In genomic region chr12:80114892-80115141, GRCm38 (mm10) we compare ENCODE assay signal across 8 mouse cellular contexts. TPM values are rescaled to one million over a fixed set of nuclear protein-coding genes. Genes with fewer than 3 reads are reported as not detected.
A peak's percentile ranks its signal among the peaks of the same experiment; 100 is the strongest.
DNase-seq lines count a peak whose midpoint lies in the region; ATAC-seq and TF ChIP-seq lines count a peak whose summit lies in the region.

No protein-coding gene starts in this region.

- no peaks in the 10 kb centered on the region; the same call in 1 of the 2 replicates for H3K4me1 ChIP-seq in cortical plate, adult 2 months (ENCODE audit: control insufficient read depth, insufficient read depth, low read length)
- peaks cover 20% of the 10 kb centered on the region; the same call in 1 of the 2 replicates for H3K4me1 ChIP-seq in hindbrain, embryonic 14.5 days (replicated peaks; ENCODE audit: control insufficient read depth, insufficient read depth, low read length)
- H3K4me1 ChIP-seq in midbrain, embryonic 16.5 days (ENCODE audit: control insufficient read depth, insufficient read depth, low read length), result peaks cover 30% of the 10 kb centered on the region

- H3K9me3 ChIP-seq in hindbrain, embryonic 14.5 days (ENCODE audit: control insufficient read depth, low read length), result no peaks in the 10 kb centered on the region
- H3K9me3 ChIP-seq in midbrain, embryonic 16.5 days (replicated peaks; ENCODE audit: control insufficient read depth, low read length, poor library complexity, severe bottlenecking), result no peaks in the 10 kb centered on the region

- peak overlapping the region; percentile 65 for H3K4me3 ChIP-seq in cortical plate, adult 2 months (ENCODE audit: insufficient read depth, low read length)
- peak overlapping the region; percentile 66 for H3K4me3 ChIP-seq in hindbrain, embryonic 14.5 days (replicated peaks; ENCODE audit: low read length)
- peak overlapping the region; percentile 80 for H3K4me3 ChIP-seq in midbrain, embryonic 16.5 days (ENCODE audit: low read depth, low read length)

- no peak for TF ChIP-seq CTCF in cortical plate, adult 2 months (IDR thresholded peaks at IDR 0.05; ENCODE audit: extremely low read depth, insufficient read depth, low read length)

- peak; percentile 51 to 58 for DNase-seq in left cerebral cortex, postnatal 14 days (ENCODE audit: low spot score in 2 of 2)
- no peak for DNase-seq in left cerebral cortex, adult 11 months (ENCODE audit: low spot score)
- DNase-seq in hindbrain, embryonic 14.5 days (ENCODE audit: low spot score), result no peak
- DNase-seq in layer of hippocampus, postnatal 14 days (ENCODE audit: low spot score in 2 of 2), result no peak
- no peak for DNase-seq in kidney, adult 8-10 months
- no peak for DNase-seq in spleen, postnatal 4 days (ENCODE audit: low spot score in 2 of 2)

- intact Hi-C loops in left cerebral cortex, postnatal 14 days (cut with DNase I), result loop anchor here (5.0 kb wide), 1 partner anchor 143 kb away; no protein-coding TSS in a partner anchor

- TF ChIP-seq POLR2A in cortical plate, adult 2 months (IDR thresholded peaks at IDR 0.05; ENCODE audit: extremely low read depth, insufficient read depth, low read length), result no peak

- no peak for ATAC-seq in hindbrain, embryonic 14.5 days (ENCODE audit: low FRiP score)
- no peak; the same call in 1 of the 2 replicates for ATAC-seq in midbrain, embryonic 16.5 days

- WGBS in hindbrain, embryonic 14.5 days, result 0% methylated on average over 8 of the region's 8 CpGs
- WGBS in midbrain, embryonic 16.5 days, result 0% methylated on average over 8 of the region's 8 CpGs

- peak overlapping the region; percentile 95 for H3K27ac ChIP-seq in cortical plate, adult 2 months (ENCODE audit: insufficient read depth, low read length)
- H3K27ac ChIP-seq in hindbrain, embryonic 14.5 days, result peak overlapping the region; percentile 90
- peak overlapping the region; percentile 89 for H3K27ac ChIP-seq in midbrain, embryonic 16.5 days (ENCODE audit: low read length)

- H3K9ac ChIP-seq in hindbrain, embryonic 14.5 days, result peak overlapping the region; percentile 80
- H3K9ac ChIP-seq in midbrain, embryonic 16.5 days (ENCODE audit: low read depth, low read length), result peak overlapping the region; percentile 83

- H3K36me3 ChIP-seq in hindbrain, embryonic 14.5 days (replicated peaks; ENCODE audit: control insufficient read depth, insufficient read depth), result peaks cover 13% of the 10 kb centered on the region; the same call in 1 of the 2 replicates
- no peaks in the 10 kb centered on the region for H3K36me3 ChIP-seq in midbrain, embryonic 16.5 days (ENCODE audit: control insufficient read depth, insufficient read depth, low read length)

- peak overlapping the region; percentile 89 for H3K4me2 ChIP-seq in hindbrain, embryonic 14.5 days (replicated peaks)
- H3K4me2 ChIP-seq in midbrain, embryonic 16.5 days (ENCODE audit: low read length), result peak overlapping the region; percentile 98

- peaks cover 29% of the 10 kb centered on the region for H3K27me3 ChIP-seq in hindbrain, embryonic 14.5 days (ENCODE audit: control insufficient read depth, insufficient read depth, low read length)
- peaks cover 12% of the 10 kb centered on the region for H3K27me3 ChIP-seq in midbrain, embryonic 16.5 days (ENCODE audit: control insufficient read depth, insufficient read depth, low read depth, low read length)

RNA-seq across cellular contexts. Expression of gene Zfp36l1, which starts 2.0 kb away (rescaled TPM):
- 10 to 100 TPM; 36.3 to 39.5 TPM for total RNA-seq in left cerebral cortex, postnatal 14 days (2021)
- polyA plus RNA-seq in cortical plate, adult 2 months (2012; rRNA removed), result 21.8 and 23.3 TPM in 2 replicates
- 47.7 and 48.8 TPM in 2 replicates for polyA plus RNA-seq in hindbrain, embryonic 14.5 days (2014; fragmentation: Nextera tagmentation; extraction: Ambion mirVana)
- 26.5 and 29.9 TPM in 2 replicates for polyA plus RNA-seq in midbrain, embryonic 16.5 days (2015; fragmentation: Nextera tagmentation; extraction: Ambion mirVana)
- 10 to 100 TPM; 48.3 to 50.3 TPM for total RNA-seq in layer of hippocampus, postnatal 14 days (2021)

Comparison
In these comparisons a context has a peak if more than half of its experiments do, and no peak if none do; other contexts are left out.
1. DNase-seq: peak in left cerebral cortex, postnatal 14 days (2 of 2); none in left cerebral cortex, adult 11 months (single experiment), hindbrain, embryonic 14.5 days (single experiment), layer of hippocampus, postnatal 14 days (0 of 2), kidney, adult 8-10 months (0 of 2) and spleen, postnatal 4 days (0 of 2).
2. Peak in every context shown above with its lines, with median percentiles within 50 percentile points of each other: H3K27ac ChIP-seq and H3K4me3 ChIP-seq.